Mouse (Mus musculus) neural tube, embryonic 14.5 days (tissue): ENCODE data around the gene Tfap4. TPM values are rescaled to one million over a fixed set of nuclear protein-coding genes. Genes with fewer than 3 reads are reported as not detected.

Experiments used
- ATAC-seq: fragments of 200-750 bp; cut with Nextera tagmentation; 2 replicates; pipeline ENCODE4 v1.8.0; 2017; ENCODE audit warnings: low read depth, mild to moderate bottlenecking, moderate TSS enrichment, moderate library complexity
- H3K27ac ChIP-seq: fragments of 300-500 bp; sonication (generic); 2 replicates; pipeline ENCODE4 v1.5.1; 2014; ENCODE audit warnings: low read depth, mild to moderate bottlenecking, control low read depth, low read length, moderate library complexity, mixed read lengths
- H3K27me3 ChIP-seq: fragments of 300-500 bp; sonication (generic); 2 replicates; pipeline ENCODE4 v1.6.1; 2014; ENCODE audit warnings: low read length; ENCODE audit not compliant: control insufficient read depth, insufficient read depth
- H3K36me3 ChIP-seq: fragments of 300-500 bp; sonication (generic); 2 replicates; pipeline ENCODE4 v1.6.1; 2014; ENCODE audit warnings: low read length, mixed read lengths; ENCODE audit not compliant: control insufficient read depth, insufficient read depth
- H3K4me1 ChIP-seq: fragments of 300-500 bp; sonication (generic); 2 replicates; pipeline ENCODE4 v1.6.1; 2014; ENCODE audit warnings: low read length; ENCODE audit not compliant: control insufficient read depth, insufficient read depth
- H3K4me2 ChIP-seq: fragments of 300-500 bp; sonication (generic); 2 replicates; pipeline ENCODE4 v1.6.1; 2014; ENCODE audit warnings: mild to moderate bottlenecking, low read depth, low read length, control low read depth
- H3K4me3 ChIP-seq: fragments of 300-500 bp; sonication (generic); 2 replicates; pipeline ENCODE4 v1.5.1; 2014; ENCODE audit warnings: low read depth, low read length, control low read depth, mixed read lengths
- H3K9ac ChIP-seq: fragments of 300-500 bp; sonication (generic); replicated peaks from 2 replicates; pipeline ENCODE4 v1.6.1; 2014; ENCODE audit warnings: low read depth, mild to moderate bottlenecking, control low read depth, low read length, mixed read lengths
- H3K9me3 ChIP-seq: fragments of 300-500 bp; sonication (generic); 2 replicates; pipeline ENCODE4 v1.6.1; 2016; ENCODE audit warnings: low read length; ENCODE audit not compliant: control insufficient read depth
- WGBS: fragments of 180-500 bp; shearing (Covaris S2); extraction: QIAGEN DNeasy Blood & Tissue Kit; methylation state at CpG from one replicate; pipeline ENCODE4 v1.1.7; 2014; 5-methylcytosine and 5-hydroxymethylcytosine counted together
- polyA plus RNA-seq: library from polyadenylated mRNA; unstranded; fragments of >200 nt; fragmentation: Nextera tagmentation; extraction: Ambion mirVana; gene quantifications from 2 replicates; pipeline ENCODE4 v1.2.1, GENCODE M21; 2014

The Tfap4 gene
- polyA plus RNA-seq, 1 experiment from 2014 or later, result 7.2 TPM

- Histone ChIP-seq H3K4me3 (no peak overlapping the region), H3K27me3 (no peaks in the 10 kb centered on the region), H3K9me3 (no peaks in the 10 kb centered on the region), H3K9ac (no peak overlapping the region), H3K27ac (no peak overlapping the region), H3K4me1 (no peaks in the 10 kb centered on the region), H3K36me3 (no peaks in the 10 kb centered on the region), H3K4me2 (no peak overlapping the region)
- ATAC-seq, result no peak
These were observed 57.1 kb downstream of the Tfap4 start for GRCm38 (mm10) chr16:4502568-4502967.

GRCm38 (mm10) chr16:4501703-4502102, 58.0 kb downstream of the Tfap4 start:
- H3K9me3 ChIP-seq, result no peaks in the 10 kb centered on the region
- no peak overlapping the region for H3K27ac ChIP-seq
- no peak overlapping the region for H3K4me2 ChIP-seq
- no peak overlapping the region for H3K9ac ChIP-seq
- H3K36me3 ChIP-seq, result no peaks in the 10 kb centered on the region
- H3K27me3 ChIP-seq, result no peaks in the 10 kb centered on the region
- ATAC-seq, result no peak
- H3K4me1 ChIP-seq, result no peaks in the 10 kb centered on the region
- 89% methylated on average over 3 of the region's 3 CpGs for WGBS
- H3K4me3 ChIP-seq, result no peak overlapping the region

GRCm38 (mm10) chr16:4500598-4501385, 58.9 kb downstream of the Tfap4 start:
- no peak overlapping the region for H3K27ac ChIP-seq
- 78% methylated on average over 8 of the region's 8 CpGs for WGBS
- no peak for ATAC-seq
- H3K4me1 ChIP-seq, result no peaks in the 10 kb centered on the region
- H3K9ac ChIP-seq, result no peak overlapping the region
- no peak overlapping the region for H3K4me3 ChIP-seq
- H3K36me3 ChIP-seq, result no peaks in the 10 kb centered on the region
- no peaks in the 10 kb centered on the region for H3K9me3 ChIP-seq
- no peak overlapping the region for H3K4me2 ChIP-seq
- no peaks in the 10 kb centered on the region for H3K27me3 ChIP-seq

GRCm38 (mm10) chr16:4497762-4498607, 61.7 kb downstream of the Tfap4 start:
- Histone ChIP-seq H3K36me3 (no peaks in the 10 kb centered on the region), H3K9me3 (no peaks in the 10 kb centered on the region), H3K27ac (no peak overlapping the region), H3K4me3 (no peak overlapping the region), H3K27me3 (no peaks in the 10 kb centered on the region), H3K4me1 (no peaks in the 10 kb centered on the region), H3K4me2 (no peak overlapping the region), H3K9ac (no peak overlapping the region)
- WGBS, result 85% methylated on average over 8 of the region's 8 CpGs
- no peak for ATAC-seq

- H3K4me3 ChIP-seq, result no peak overlapping the region
- 91% methylated on average over 3 of the region's 3 CpGs for WGBS
- no peak overlapping the region for H3K27ac ChIP-seq
- H3K4me1 ChIP-seq, result no peaks in the 10 kb centered on the region
- H3K9me3 ChIP-seq, result no peaks in the 10 kb centered on the region
- no peak for ATAC-seq
- H3K9ac ChIP-seq, result no peak overlapping the region
- no peaks in the 10 kb centered on the region for H3K27me3 ChIP-seq
- H3K4me2 ChIP-seq, result no peak overlapping the region
- no peaks in the 10 kb centered on the region for H3K36me3 ChIP-seq
These were observed 63.2 kb downstream of the Tfap4 start for GRCm38 (mm10) chr16:4496470-4496869.

- 89% methylated on average over 5 of the region's 5 CpGs for WGBS
- no peak for ATAC-seq
These were observed 63.8 kb downstream of the Tfap4 start for GRCm38 (mm10) chr16:4495861-4496260.

More at GRCm38 (mm10) chr16:4495861-4496260, 63.8 kb downstream of the Tfap4 start:
- Histone ChIP-seq H3K27me3 (no peaks in the 10 kb centered on the region), H3K4me3 (no peak overlapping the region), H3K36me3 (no peaks in the 10 kb centered on the region), H3K27ac (no peak overlapping the region), H3K9ac (no peak overlapping the region), H3K4me1 (no peaks in the 10 kb centered on the region), H3K9me3 (no peaks in the 10 kb centered on the region), H3K4me2 (no peak overlapping the region)

Other genes starting within 250 kb of the Tfap4 start
- gene Adcy9, start 139.4 kb downstream of the Tfap4 start, polyA plus RNA-seq, result 6.4 and 6.7 TPM in 2 replicates
- 22.7 and 30.7 TPM in 2 replicates for gene Srl, start 18.0 kb downstream of the Tfap4 start, polyA plus RNA-seq
- gene Glis2, start 34.9 kb upstream of the Tfap4 start, polyA plus RNA-seq, result 13.2 and 20.3 TPM in 2 replicates
- 179 and 194 TPM in 2 replicates for gene Pam16, start 65.1 kb upstream of the Tfap4 start, polyA plus RNA-seq
- gene Vasn, start 80.1 kb upstream of the Tfap4 start, polyA plus RNA-seq, result 4.4 and 6.3 TPM in 2 replicates
- 55.0 and 61.9 TPM in 2 replicates for gene Dnaja3, start 80.1 kb upstream of the Tfap4 start, polyA plus RNA-seq
- gene Coro7, start 119.9 kb upstream of the Tfap4 start, polyA plus RNA-seq, result 28.0 and 28.6 TPM in 2 replicates
- 57.2 and 63.7 TPM in 2 replicates for gene Nmral1, start 159.5 kb upstream of the Tfap4 start, polyA plus RNA-seq
- gene Hmox2, start 166.5 kb upstream of the Tfap4 start, polyA plus RNA-seq, result 106 and 126 TPM in 2 replicates
- gene Cdip1, start 230.4 kb upstream of the Tfap4 start, polyA plus RNA-seq, result 125 TPM in 2 replicates